Mouse (Mus musculus): ENCODE results near the gene Snrnp35. TPM values are rescaled to one million over a fixed set of nuclear protein-coding genes. Genes with fewer than 3 reads are reported as not detected.

Snrnp35 gene
- polyA plus RNA-seq, 1 experiment from 2014 or later = 12.3 TPM

DNA sequence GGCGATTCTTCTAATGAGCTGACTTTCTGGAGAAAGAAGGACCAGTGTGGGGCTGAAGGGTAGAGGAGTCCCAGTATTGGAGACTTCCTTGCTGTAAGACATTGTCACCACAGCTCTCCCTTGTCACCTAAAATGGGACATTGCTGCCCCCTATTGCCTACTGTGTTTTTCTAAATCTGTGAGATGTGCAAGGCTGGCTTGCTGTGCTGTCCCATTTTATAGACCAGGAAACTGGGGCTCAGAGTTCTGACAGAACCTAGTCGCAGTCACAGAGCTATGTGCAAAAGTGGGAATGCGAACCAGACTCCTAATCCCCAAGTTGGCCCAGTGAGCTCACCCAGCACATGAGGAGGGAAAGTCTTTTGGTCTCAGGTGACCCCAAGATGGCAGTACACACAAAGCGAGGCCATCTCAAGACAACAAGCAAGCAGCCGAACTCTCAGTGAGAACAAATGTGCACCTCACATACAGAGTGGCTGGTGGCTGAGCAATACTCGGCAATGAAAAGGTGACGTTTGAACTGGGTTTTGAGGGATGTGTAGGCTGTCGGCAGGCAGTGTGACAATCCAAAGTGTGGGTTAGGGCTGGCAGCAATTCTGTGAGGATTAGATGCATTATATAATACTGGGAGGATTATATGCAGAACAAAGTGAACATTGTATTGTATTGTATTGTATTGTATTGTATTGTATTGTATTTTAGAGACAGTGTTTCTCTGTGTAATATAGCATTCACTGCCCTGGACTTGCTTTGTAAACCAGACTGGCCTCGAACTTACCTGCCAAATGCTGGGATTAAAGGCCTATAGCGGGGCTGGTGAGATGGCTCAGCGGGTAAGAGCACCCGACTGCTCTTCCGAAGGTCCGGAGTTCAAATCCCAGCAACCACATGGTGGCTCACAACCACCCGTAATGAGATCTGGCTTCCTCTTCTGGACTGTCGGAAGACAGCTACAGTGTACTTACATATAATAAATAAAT is 56.2 kb downstream of the Snrnp35 start:
- Histone ChIP-seq H3K4me1 (ENCODE audit: control insufficient read depth, insufficient read depth, low read length) (peaks cover 3% of the 10 kb centered on the region; the same call in 1 of the 2 replicates), H3K9me3 (replicated peaks; ENCODE audit: control insufficient read depth, low read length) (no peaks in the 10 kb centered on the region), H3K27me3 (ENCODE audit: control insufficient read depth, insufficient read depth, low read length) (no peaks in the 10 kb centered on the region), H3K4me3 (ENCODE audit: low read depth, low read length) (no peak overlapping the region), H3K27ac (replicated peaks; ENCODE audit: low read depth, low read length) (no peak overlapping the region), H3K4me2 (ENCODE audit: low read depth, low read length) (no peak overlapping the region), H3K36me3 (replicated peaks; ENCODE audit: control insufficient read depth, insufficient read depth, low read depth, low read length) (peaks cover 2% of the 10 kb centered on the region), H3K9ac (replicated peaks; ENCODE audit: low read length) (no peak overlapping the region)
- WGBS = 77% methylated on average over 14 of the region's 16 CpGs
- ATAC-seq (replicated peaks; ENCODE audit: insufficient number of reproducible peaks, low FRiP score, low TSS enrichment, low read depth) (no peak), DNase-seq (ENCODE audit: low spot score) (peak; percentile 48)

GRCm38 (mm10) chr5:124539905-124540304 is 57.0 kb downstream of the Snrnp35 start:
- no peak for ATAC-seq (replicated peaks; ENCODE audit: insufficient number of reproducible peaks, low FRiP score, low TSS enrichment, low read depth)
- Histone ChIP-seq H3K27ac (replicated peaks; ENCODE audit: low read depth, low read length) (no peak overlapping the region), H3K4me2 (ENCODE audit: low read depth, low read length) (peak overlapping the region; percentile 19; the same call in 1 of the 2 replicates), H3K9ac (replicated peaks; ENCODE audit: low read length) (no peak overlapping the region; the same call in 1 of the 2 replicates), H3K27me3 (ENCODE audit: control insufficient read depth, insufficient read depth, low read length) (no peaks in the 10 kb centered on the region), H3K4me3 (ENCODE audit: low read depth, low read length) (peak overlapping the region; percentile 94), H3K9me3 (replicated peaks; ENCODE audit: control insufficient read depth, low read length) (no peaks in the 10 kb centered on the region), H3K36me3 (replicated peaks; ENCODE audit: control insufficient read depth, insufficient read depth, low read depth, low read length) (peaks cover 4% of the 10 kb centered on the region), H3K4me1 (ENCODE audit: control insufficient read depth, insufficient read depth, low read length) (peaks cover 3% of the 10 kb centered on the region; the same call in 1 of the 2 replicates)
- no peak for DNase-seq (ENCODE audit: low spot score)
- 74% methylated on average over 4 of the region's 4 CpGs for WGBS

- Histone ChIP-seq H3K4me1 (ENCODE audit: control insufficient read depth, insufficient read depth, low read length) (peaks cover 3% of the 10 kb centered on the region; the same call in 1 of the 2 replicates), H3K4me2 (ENCODE audit: low read depth, low read length) (peak within 1 kb of the TSS; percentile 33), H3K4me3 (ENCODE audit: low read depth, low read length) (peak within 1 kb of the TSS; percentile 94), H3K36me3 (replicated peaks; ENCODE audit: control insufficient read depth, insufficient read depth, low read depth, low read length) (peaks cover 8% of the 10 kb centered on the region), H3K27ac (replicated peaks; ENCODE audit: low read depth, low read length) (peak within 1 kb of the TSS; percentile 82), H3K9ac (replicated peaks; ENCODE audit: low read length) (peak within 1 kb of the TSS; percentile 71), H3K9me3 (replicated peaks; ENCODE audit: control insufficient read depth, low read length) (no peaks in the 10 kb centered on the region), H3K27me3 (ENCODE audit: control insufficient read depth, insufficient read depth, low read length) (no peaks in the 10 kb centered on the region)
- ATAC-seq (replicated peaks; ENCODE audit: insufficient number of reproducible peaks, low FRiP score, low TSS enrichment, low read depth) = peak; percentile 89
- peak; percentile 98 for DNase-seq (ENCODE audit: low spot score)
- WGBS = under 1% methylated on average over 32 of the region's 35 CpGs
Observed at GRCm38 (mm10) chr5:124540383-124540786, 57.5 kb downstream of the Snrnp35 start, which contains the start of gene Tmed2. TSS of gene Tmed2 (plus strand) at chr5:124540695.

Other genes starting within 250 kb of the Snrnp35 start
- gene Pitpnm2, start 233.4 kb upstream of the Snrnp35 start, polyA plus RNA-seq (2014; fragmentation: Nextera tagmentation; extraction: Ambion mirVana) = 3.4 and 3.5 TPM in 2 replicates
- gene Mphosph9, start 155.2 kb upstream of the Snrnp35 start, polyA plus RNA-seq (2014; fragmentation: Nextera tagmentation; extraction: Ambion mirVana) = 14.7 and 17.4 TPM in 2 replicates
- 14.7 and 15.8 TPM in 2 replicates for gene 2810006K23Rik, start 155.0 kb upstream of the Snrnp35 start, polyA plus RNA-seq (2014; fragmentation: Nextera tagmentation; extraction: Ambion mirVana)
- gene Cdk2ap1, start 120.1 kb upstream of the Snrnp35 start, polyA plus RNA-seq (2014; fragmentation: Nextera tagmentation; extraction: Ambion mirVana) = 189 and 410 TPM in 2 replicates
- 74.5 and 75.1 TPM in 2 replicates for gene Sbno1, start 57.1 kb upstream of the Snrnp35 start, polyA plus RNA-seq (2014; fragmentation: Nextera tagmentation; extraction: Ambion mirVana)
- gene Kmt5a, start 43.2 kb upstream of the Snrnp35 start, polyA plus RNA-seq (2014; fragmentation: Nextera tagmentation; extraction: Ambion mirVana) = 75.3 and 102 TPM in 2 replicates
- 28.0 and 28.2 TPM in 2 replicates for gene Rilpl2, start 4.8 kb upstream of the Snrnp35 start, polyA plus RNA-seq (2014; fragmentation: Nextera tagmentation; extraction: Ambion mirVana)
- gene Rilpl1, start 48.3 kb downstream of the Snrnp35 start, polyA plus RNA-seq (2014; fragmentation: Nextera tagmentation; extraction: Ambion mirVana) = 26.2 and 29.7 TPM in 2 replicates
- 533 and 564 TPM in 2 replicates for gene Tmed2, start 57.6 kb downstream of the Snrnp35 start, polyA plus RNA-seq (2014; fragmentation: Nextera tagmentation; extraction: Ambion mirVana)
- 12.1 and 12.6 TPM in 2 replicates for gene Ddx55, start 69.7 kb downstream of the Snrnp35 start, polyA plus RNA-seq (2014; fragmentation: Nextera tagmentation; extraction: Ambion mirVana)
- gene Eif2b1, start 96.0 kb downstream of the Snrnp35 start, polyA plus RNA-seq (2014; fragmentation: Nextera tagmentation; extraction: Ambion mirVana) = 92.2 and 95.1 TPM in 2 replicates
- 81.5 and 90.1 TPM in 2 replicates for gene Gtf2h3, start 96.0 kb downstream of the Snrnp35 start, polyA plus RNA-seq (2014; fragmentation: Nextera tagmentation; extraction: Ambion mirVana)
- gene Atp6v0a2, start 145.4 kb downstream of the Snrnp35 start, polyA plus RNA-seq (2014; fragmentation: Nextera tagmentation; extraction: Ambion mirVana) = 40.0 and 40.4 TPM in 2 replicates
- gene Dnah10, start 242.0 kb downstream of the Snrnp35 start, polyA plus RNA-seq (2014; fragmentation: Nextera tagmentation; extraction: Ambion mirVana) = 0.01 TPM in 1 of 2 replicates, not detected in the other

Measured in embryonic facial prominence, embryonic 11.5 days (tissue).